Comparison of ENCODE assay signal across 10 mouse cellular contexts in the genomic region with DNA sequence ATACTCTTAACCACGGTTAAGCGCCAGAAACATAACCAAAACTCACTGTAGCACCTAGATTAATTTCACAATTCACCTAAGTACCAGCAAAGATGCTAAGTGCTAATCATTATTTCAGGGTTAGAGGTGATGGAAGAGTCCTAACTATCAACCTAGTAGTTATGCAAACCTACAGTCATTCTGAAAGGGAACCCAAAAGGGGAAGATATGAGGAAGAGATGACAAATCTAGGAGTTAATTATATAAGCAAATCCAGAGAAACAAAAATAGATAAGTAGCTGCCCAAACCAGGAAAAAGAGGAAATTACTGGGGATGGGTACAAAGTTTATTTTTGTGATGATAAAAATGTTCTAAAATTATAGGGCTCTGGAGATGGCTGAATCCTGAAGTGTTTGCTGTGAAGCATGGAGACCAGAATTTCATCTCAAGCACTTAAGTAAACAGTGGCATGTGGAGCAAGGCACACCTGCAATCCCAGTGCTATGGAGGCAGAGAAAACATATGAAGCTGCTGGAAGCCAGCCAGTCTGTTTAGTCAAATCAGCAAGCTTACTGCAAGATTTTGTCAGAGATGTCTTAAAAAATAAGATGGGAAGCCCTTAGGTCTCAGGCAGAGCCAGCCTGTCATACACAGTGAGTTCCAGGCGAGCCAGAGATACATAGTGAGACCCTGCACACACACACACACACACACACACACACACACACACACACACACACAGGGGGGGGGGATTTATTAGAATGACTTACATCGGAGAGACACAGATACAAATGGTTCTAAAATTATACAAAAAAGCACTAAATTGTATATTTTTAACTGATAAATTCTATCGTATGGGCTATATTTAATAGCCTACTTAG. TPM values are rescaled to one million over a fixed set of nuclear protein-coding genes. Genes with fewer than 3 reads are reported as not detected.
DNase-seq lines count a peak whose midpoint lies in the region; ATAC-seq and TF ChIP-seq lines count a peak whose summit lies in the region.
"Had no signal": no experiment of that assay in that cellular context is flagged by ENCODE, and none has a peak within 500 bp of the region (broad histone marks: within the 10 kb centered on the region; RNA-seq: fewer than 3 reads in every experiment).

No protein-coding gene starts in this region.

- WGBS in midbrain, embryonic 11.5 days, result 93% methylated on average over 5 of the region's 5 CpGs
- WGBS in midbrain, embryonic 13.5 days, result 91% methylated on average over 5 of the region's 5 CpGs
- WGBS in forebrain, postnatal 0 days, result 81% methylated on average over 5 of the region's 5 CpGs

- H3K9me3 ChIP-seq in midbrain, embryonic 11.5 days (ENCODE audit: control insufficient read depth, low read length), result no peaks in the 10 kb centered on the region
- no peaks in the 10 kb centered on the region for H3K9me3 ChIP-seq in midbrain, embryonic 13.5 days
- H3K9me3 ChIP-seq in forebrain, postnatal 0 days (ENCODE audit: low read length), result no peaks in the 10 kb centered on the region

- no peak overlapping the region for H3K4me2 ChIP-seq in midbrain, embryonic 11.5 days
- H3K4me2 ChIP-seq in midbrain, embryonic 13.5 days (replicated peaks), result no peak overlapping the region
- no peak overlapping the region for H3K4me2 ChIP-seq in forebrain, postnatal 0 days (ENCODE audit: low read depth)

- no peak for TF ChIP-seq CTCF in forebrain, postnatal 0 days (IDR thresholded peaks at IDR 0.05; ENCODE audit: low read depth)

- no peaks in the 10 kb centered on the region for H3K27me3 ChIP-seq in midbrain, embryonic 11.5 days (ENCODE audit: control insufficient read depth, insufficient read depth, low read length)
- no peaks in the 10 kb centered on the region for H3K27me3 ChIP-seq in midbrain, embryonic 13.5 days
- no peaks in the 10 kb centered on the region for H3K27me3 ChIP-seq in forebrain, postnatal 0 days (ENCODE audit: insufficient read depth, low read length)

- H3K27ac ChIP-seq in midbrain, embryonic 11.5 days (ENCODE audit: low read depth, low read length), result no peak overlapping the region
- no peak overlapping the region for H3K27ac ChIP-seq in midbrain, embryonic 13.5 days
- H3K27ac ChIP-seq in forebrain, postnatal 0 days (ENCODE audit: low read depth, low read length), result no peak overlapping the region

- H3K4me1 ChIP-seq in midbrain, embryonic 11.5 days (ENCODE audit: control insufficient read depth, insufficient read depth, low read length), result no peaks in the 10 kb centered on the region
- 0 out of 2 replicates have a peak, but pooled peaks cover 14% of the 10 kb centered on the region for H3K4me1 ChIP-seq in midbrain, embryonic 13.5 days (replicated peaks)
- no peaks in the 10 kb centered on the region; the same call in 1 of the 2 replicates for H3K4me1 ChIP-seq in forebrain, postnatal 0 days (ENCODE audit: insufficient read depth)

- no peak for ATAC-seq in midbrain, embryonic 11.5 days (ENCODE audit: low FRiP score)
- no peak for ATAC-seq in midbrain, embryonic 13.5 days
- ATAC-seq in forebrain, postnatal 0 days, result peak; percentile 40; the same call in 1 of the 2 replicates
- peak; percentile 44 for ATAC-seq in megakaryocyte, adult 5-6 weeks (ENCODE audit: poor library complexity, severe bottlenecking)
- ATAC-seq in inflammation-experienced regulatory T-cells, adult 6 months, result no peak
- ATAC-seq: intestine, postnatal 0 days had no signal

- no peak overlapping the region for H3K4me3 ChIP-seq in midbrain, embryonic 11.5 days (ENCODE audit: low read depth, low read length)
- no peak overlapping the region for H3K4me3 ChIP-seq in midbrain, embryonic 13.5 days (replicated peaks)
- H3K4me3 ChIP-seq in forebrain, postnatal 0 days (ENCODE audit: low read depth, low read length), result no peak overlapping the region

- DNase-seq in midbrain, embryonic 11.5 days (ENCODE audit: low spot score, missing footprints), result peak; percentile 56
- peak; percentile 55 for DNase-seq in forebrain, postnatal 0 days
- DNase-seq in testis, postnatal 10 days (ENCODE audit: low spot score), result no peak
- no peak for DNase-seq in ovary, postnatal 14 days (ENCODE audit: low spot score)
- DNase-seq: gastrocnemius, postnatal 14 days; heart, postnatal 14 days had no signal

- H3K36me3 ChIP-seq in midbrain, embryonic 11.5 days (ENCODE audit: control insufficient read depth, insufficient read depth, low read length), result no peaks in the 10 kb centered on the region
- H3K36me3 ChIP-seq in midbrain, embryonic 13.5 days, result peaks cover 3% of the 10 kb centered on the region; the same call in 1 of the 2 replicates
- no peaks in the 10 kb centered on the region for H3K36me3 ChIP-seq in forebrain, postnatal 0 days (ENCODE audit: insufficient read depth)

- H3K9ac ChIP-seq in midbrain, embryonic 11.5 days (ENCODE audit: low read length), result no peak overlapping the region
- H3K9ac ChIP-seq in midbrain, embryonic 13.5 days (replicated peaks), result no peak overlapping the region
- no peak overlapping the region for H3K9ac ChIP-seq in forebrain, postnatal 0 days

RNA-seq across cellular contexts. Expression of a gene that starts 45.9 kb away (rescaled TPM):
- 76.8 and 85.8 TPM in 2 replicates for polyA plus RNA-seq in midbrain, embryonic 11.5 days (2014; fragmentation: Nextera tagmentation; extraction: Ambion mirVana)
- 214 and 234 TPM in 2 replicates for polyA plus RNA-seq in midbrain, embryonic 13.5 days (2015; fragmentation: Nextera tagmentation; extraction: Ambion mirVana)
- 161 and 203 TPM in 2 replicates for total RNA-seq in forebrain, postnatal 0 days (2014; rRNA removed)
- polyA plus RNA-seq in forebrain, postnatal 0 days (2015; fragmentation: Nextera tagmentation; extraction: Ambion mirVana), result 163 and 220 TPM in 2 replicates
- 2.5 and 3.4 TPM in 2 replicates for total RNA-seq in megakaryocyte, adult 5-6 weeks (2015)
- 4.5 and 6.3 TPM in 2 replicates for total RNA-seq in megakaryocyte, adult 5-6 weeks (2017)
- polyA plus RNA-seq in inflammation-experienced regulatory T-cells, adult 6 months (2017; shearing (Covaris generic)), result under 1 TPM in 1 of 3 experiments, not detected in 2; 0.38 TPM

Comparison
In these comparisons a context has a peak if more than half of its experiments do, and no peak if none do; other contexts are left out.
1. ATAC-seq: peak in forebrain, postnatal 0 days (single experiment) and megakaryocyte, adult 5-6 weeks (single experiment); none in midbrain, embryonic 11.5 days (single experiment), midbrain, embryonic 13.5 days (single experiment) and inflammation-experienced regulatory T-cells, adult 6 months (single experiment).
2. DNase-seq: peak in midbrain, embryonic 11.5 days (single experiment) and forebrain, postnatal 0 days (single experiment); none in testis, postnatal 10 days (single experiment) and ovary, postnatal 14 days (single experiment).
3. RNA of a gene that starts 45.9 kb away (polyA plus RNA-seq): 163 to 220 TPM in forebrain, postnatal 0 days, 214 to 234 TPM in midbrain, embryonic 13.5 days and 76.8 to 85.8 TPM in midbrain, embryonic 11.5 days; 0.38 TPM in inflammation-experienced regulatory T-cells, adult 6 months; every median in the first group is over 10 times any median in the second.